Mouse (Mus musculus) kidney, adult 2 months (tissue): ENCODE measurements around the gene Ism2.

Experiments used
- CTCF ChIP-seq: fragments of 200-500 bp; conservative IDR thresholded peaks from 2 replicates; pipeline ENCODE4 v1.5.1; 2011; ENCODE audit warnings: low read depth, mild to moderate bottlenecking, control low read depth, low read length, moderate library complexity, mixed read lengths; ENCODE audit not compliant: insufficient read depth, insufficient read length
- POLR2A ChIP-seq: fragments of 200-500 bp; IDR thresholded peaks from one replicate; pipeline ENCODE4 v1.6.1; 2011; ENCODE audit warnings: low read depth, low read length, control low read depth

GRCm38 (mm10) chr12:87325452-87325851, 25.9 kb upstream of the Ism2 start:
- TF ChIP-seq POLR2A = no peak
- TF ChIP-seq CTCF = no peak
